Mouse (Mus musculus) gastrocnemius, postnatal 4 days (tissue): ENCODE measurements around the gene Obsl1. TPM values are rescaled to one million over a fixed set of nuclear protein-coding genes. Genes with fewer than 3 reads are reported as not detected.
A peak's percentile ranks its signal among the peaks of the same experiment; 100 is the strongest.

Experiments used
- DNase-seq, 2 experiments: peaks; one replicate each; pipeline ENCODE4 v3.0.0; 2021 to 2022; ENCODE audit warnings: low spot score in 2 of 2, mixed read lengths in 2 of 2
- total RNA-seq, 2 experiments: library from RNA; stranded (reverse); gene quantifications; 2 replicates each; pipeline ENCODE4 v1.2.3; 2021

Obsl1 gene
- total RNA-seq, 2 experiments from 2014 or later = 203 to 213 TPM

DNA sequence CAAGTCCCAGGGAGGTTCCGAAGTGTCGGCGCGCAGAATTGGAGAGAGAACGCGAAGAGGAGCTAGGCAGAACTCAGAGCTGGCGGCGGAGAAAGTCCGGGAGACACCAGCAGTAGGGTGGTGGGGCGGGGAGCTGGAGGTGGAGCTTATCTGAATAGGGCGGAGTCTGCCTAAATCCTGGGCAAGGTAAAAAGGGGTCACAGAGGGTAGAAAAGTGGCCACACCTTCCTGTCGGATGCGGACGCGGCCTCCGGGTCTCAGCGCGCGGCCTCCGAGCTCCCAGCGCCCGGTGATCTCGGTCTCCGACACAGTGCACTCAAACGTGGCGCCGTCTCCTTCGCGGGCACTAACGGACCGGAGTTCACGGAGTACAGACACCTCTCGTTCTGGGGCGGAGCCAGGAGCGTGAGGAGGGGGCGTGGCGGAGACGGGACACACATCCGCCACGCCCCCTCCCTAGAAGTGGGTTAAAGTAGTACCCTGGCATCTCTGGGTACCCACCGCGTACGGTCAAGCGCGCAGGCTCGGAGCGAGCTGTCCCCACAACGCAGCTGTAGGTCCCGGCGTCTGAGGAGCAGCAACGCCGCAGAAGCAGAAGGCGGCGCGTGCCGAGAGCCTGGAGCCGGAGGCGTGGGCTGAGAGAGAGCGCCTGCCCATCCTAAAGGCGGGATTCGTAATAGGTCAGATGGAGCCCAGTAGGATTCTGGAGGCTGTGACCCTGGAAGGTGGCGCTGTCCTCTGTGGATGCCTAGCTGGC lies 18.7 kb downstream of the Obsl1 start:
- DNase-seq = peak in 1 of 2 experiments; percentile 53

DNA sequence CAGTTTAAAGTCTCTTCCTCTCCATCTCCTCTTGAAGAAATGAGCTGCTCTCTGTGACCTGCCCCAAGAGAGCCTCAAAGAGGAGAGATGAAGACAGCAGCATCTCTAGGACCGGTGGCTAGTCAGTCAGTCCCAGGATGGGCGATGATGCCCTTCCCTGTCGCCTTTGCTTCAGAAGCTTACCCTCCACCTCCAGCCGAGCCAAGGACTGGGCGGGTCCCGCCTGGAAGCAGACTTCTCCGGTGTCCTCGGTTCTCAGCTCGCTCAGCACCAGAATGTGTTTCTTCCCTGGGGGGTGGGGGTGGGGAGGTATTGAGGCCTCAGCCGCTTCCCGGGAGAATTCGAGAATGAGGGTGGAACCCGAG lies 19.2 kb downstream of the Obsl1 start:
- DNase-seq = no peak

- DNase-seq = no peak
These were observed 19.7 kb downstream of the Obsl1 start for GRCm38 (mm10) chr1:75486561-75486960.

DNA sequence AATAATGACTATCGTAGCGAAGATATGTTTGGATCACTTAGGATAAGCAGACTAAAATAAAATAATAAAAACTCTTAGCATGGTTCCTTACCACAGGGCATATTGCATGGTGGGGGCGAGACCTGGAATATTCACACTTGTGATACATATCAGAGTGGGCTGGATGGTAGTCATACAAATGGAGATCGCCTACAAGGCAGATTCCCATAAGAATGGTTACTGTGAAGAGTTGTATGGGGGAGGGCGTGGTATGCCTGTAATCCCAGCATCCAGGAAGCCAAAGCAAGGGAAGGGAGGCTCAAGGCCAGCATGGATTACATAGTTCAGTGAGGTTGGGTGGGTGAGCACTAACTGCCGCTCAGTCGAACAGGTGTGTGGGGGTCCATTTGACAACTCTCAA lies 25.5 kb downstream of the Obsl1 start:
- no peak for DNase-seq

DNA sequence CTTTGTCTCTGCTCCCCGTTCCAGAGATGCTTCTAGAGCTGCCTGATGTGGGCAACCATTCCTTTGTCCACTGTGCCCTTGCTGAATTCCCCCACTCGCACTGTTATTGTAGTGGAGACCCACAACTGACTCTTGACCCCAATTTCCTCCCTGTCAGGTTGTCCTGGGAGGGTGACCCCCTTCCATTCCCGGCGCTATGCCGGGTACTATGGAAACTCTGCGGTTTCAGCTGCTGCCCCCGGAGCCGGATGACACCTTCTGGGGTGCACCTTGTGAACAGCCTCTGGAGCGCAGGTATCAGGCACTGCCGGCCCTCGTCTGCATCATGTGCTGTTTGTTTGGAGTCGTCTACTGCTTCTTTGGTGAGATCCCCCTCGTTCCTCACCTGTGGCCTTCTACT lies 26.2 kb downstream of the Obsl1 start:
- DNase-seq = no peak

GRCm38 (mm10) chr1:75479635-75479989 lies 26.6 kb downstream of the Obsl1 start:
- DNase-seq = no peak

DNA sequence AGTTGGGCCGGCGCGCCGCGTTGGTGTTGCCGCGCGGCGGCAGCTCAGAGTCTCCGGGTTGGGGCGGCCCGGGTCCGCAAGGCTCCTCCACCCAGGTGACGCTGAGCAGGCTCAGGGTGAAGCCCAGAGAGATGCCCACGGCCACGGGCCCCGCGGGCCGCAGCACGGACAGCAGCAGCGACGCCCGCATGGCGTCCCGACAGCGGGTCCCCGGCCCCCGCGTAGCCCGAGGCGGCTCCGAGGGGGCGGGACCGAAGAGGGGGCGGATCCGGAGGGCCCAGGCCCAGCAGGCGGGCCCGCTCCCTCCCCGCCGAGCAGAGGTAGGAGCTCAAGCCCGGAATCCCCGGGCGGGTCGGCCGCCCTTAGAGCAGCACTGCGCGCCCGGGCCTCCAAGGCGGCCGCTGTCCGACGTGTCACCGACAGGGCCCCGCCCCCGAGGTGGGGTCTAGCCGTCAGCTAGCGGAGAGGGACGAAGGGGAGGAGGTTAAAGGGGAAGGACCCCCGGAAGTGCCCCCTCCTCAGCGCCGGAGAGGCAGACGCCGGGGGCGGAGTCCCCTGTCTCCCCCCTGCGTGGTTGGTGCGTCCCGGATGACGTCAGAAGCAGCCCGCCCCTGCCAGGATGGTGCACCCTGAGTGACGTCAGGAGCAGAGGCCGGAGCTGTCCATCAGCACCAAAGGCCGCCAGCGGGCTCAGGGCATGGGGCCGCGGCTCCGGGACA lies 27.2 kb downstream of the Obsl1 start, which contains the start of the genes Chpf and Tmem198:
Chpf (minus strand) TSS at position 392 of the 719 bp plus-strand sequence.
Tmem198 (plus strand) TSS at position 617 of the 719 bp plus-strand sequence.
- DNase-seq = peak; percentile 88 to 95

- DNase-seq = no peak
These were observed 27.8 kb downstream of the Obsl1 start for GRCm38 (mm10) chr1:75478497-75478896.

- DNase-seq = no peak
These were observed 28.3 kb downstream of the Obsl1 start for GRCm38 (mm10) chr1:75477966-75478290.

DNA sequence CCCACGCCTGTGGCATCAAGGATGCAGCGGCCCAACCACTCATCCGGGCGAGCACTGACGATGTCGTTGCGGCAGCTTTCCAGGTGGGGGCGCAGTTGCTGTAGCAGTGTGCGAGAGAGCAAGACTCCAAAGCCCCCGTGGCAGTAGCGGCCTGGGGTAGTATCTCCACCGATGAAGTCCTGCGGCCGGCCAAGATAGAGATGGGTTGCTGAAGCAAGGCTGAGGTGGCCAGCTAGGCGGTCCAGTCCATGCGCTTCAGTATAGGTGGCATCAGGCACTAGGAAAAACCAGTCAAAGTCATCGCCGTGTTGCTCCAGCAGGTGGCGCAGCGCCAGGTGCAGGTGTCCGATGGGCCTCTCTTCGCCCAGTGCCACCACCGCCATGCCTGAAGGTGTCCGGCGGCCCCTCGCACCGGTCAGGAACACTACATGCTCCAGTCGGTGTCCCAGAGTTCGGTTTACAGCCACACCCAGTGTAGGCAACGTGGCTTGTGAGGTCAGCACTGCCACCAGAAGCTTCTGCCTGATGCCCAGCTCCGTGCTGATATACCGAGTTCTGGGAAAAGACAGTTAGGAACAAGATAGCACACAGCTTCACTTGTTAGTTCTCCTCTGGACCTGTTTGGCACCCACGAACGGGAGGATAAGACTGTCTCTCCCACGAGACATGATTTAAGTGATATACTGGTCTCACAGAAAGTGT lies 28.8 kb downstream of the Obsl1 start:
- peak; percentile 61 to 79 for DNase-seq

- no peak for DNase-seq
These were observed 29.8 kb downstream of the Obsl1 start for GRCm38 (mm10) chr1:75476441-75476840.

GRCm38 (mm10) chr1:75469287-75469825 lies 36.9 kb downstream of the Obsl1 start:
- no peak for DNase-seq

DNA sequence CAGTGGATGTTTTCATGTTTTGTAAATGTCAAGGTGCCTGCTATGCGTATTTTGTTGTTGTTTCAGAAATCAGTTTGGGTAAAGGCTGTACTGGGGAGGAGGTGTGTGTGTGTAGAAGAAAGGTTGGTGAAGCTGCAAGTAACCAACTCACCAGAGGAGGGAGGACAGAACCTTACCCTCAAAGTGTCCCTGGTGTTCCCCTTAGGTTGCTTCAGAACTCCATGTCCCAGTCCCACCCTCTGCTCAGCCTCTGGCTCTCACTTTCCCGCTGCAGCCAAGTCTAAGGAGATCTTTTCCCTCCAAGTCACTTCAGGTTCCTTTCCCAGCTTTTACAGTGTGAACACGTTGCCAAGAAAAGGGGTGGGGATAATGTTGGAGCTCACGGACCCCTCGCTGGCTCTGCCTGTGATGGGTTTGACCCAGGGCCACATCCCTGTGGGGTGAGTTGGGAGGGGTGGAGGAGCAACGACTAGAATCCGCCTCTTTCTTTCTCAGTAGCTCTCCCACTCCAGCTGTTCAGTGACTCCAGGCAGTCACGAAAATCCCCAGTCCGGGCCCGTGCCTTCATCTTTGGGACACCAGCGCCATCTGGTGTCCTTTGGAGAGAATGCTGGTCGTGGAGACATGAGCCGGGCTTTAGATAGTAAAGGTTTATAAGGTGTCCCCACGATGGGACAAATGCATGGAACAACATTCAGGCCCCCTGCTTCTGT lies 38.9 kb downstream of the Obsl1 start:
- DNase-seq = peak; percentile 64 to 80

GRCm38 (mm10) chr1:75463652-75464204 lies 42.5 kb downstream of the Obsl1 start:
- DNase-seq = no peak

GRCm38 (mm10) chr1:75462636-75463035 lies 43.6 kb downstream of the Obsl1 start:
- no peak for DNase-seq

DNA sequence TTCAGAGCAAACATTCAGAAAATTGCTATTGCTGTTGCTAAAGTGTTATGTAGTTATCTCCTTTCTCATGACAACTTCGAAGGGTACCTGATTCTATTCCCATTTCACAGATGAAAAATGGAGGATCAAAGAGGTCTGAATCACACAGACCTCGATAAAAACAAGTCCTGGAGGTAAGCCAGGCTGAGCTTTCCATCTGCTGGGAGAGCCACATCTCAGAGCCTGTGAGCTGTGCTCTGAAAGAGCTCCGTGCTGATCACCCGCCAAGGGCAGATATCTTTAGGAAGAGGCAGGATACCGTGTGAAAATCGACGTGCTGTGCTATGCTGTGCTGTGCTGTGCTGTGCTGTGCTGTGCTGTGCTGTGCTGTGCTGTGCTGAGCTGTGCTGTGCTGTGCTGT lies 46.0 kb downstream of the Obsl1 start:
- DNase-seq = no peak

GRCm38 (mm10) chr1:75458789-75459684 lies 47.2 kb downstream of the Obsl1 start:
- DNase-seq = no peak

DNA sequence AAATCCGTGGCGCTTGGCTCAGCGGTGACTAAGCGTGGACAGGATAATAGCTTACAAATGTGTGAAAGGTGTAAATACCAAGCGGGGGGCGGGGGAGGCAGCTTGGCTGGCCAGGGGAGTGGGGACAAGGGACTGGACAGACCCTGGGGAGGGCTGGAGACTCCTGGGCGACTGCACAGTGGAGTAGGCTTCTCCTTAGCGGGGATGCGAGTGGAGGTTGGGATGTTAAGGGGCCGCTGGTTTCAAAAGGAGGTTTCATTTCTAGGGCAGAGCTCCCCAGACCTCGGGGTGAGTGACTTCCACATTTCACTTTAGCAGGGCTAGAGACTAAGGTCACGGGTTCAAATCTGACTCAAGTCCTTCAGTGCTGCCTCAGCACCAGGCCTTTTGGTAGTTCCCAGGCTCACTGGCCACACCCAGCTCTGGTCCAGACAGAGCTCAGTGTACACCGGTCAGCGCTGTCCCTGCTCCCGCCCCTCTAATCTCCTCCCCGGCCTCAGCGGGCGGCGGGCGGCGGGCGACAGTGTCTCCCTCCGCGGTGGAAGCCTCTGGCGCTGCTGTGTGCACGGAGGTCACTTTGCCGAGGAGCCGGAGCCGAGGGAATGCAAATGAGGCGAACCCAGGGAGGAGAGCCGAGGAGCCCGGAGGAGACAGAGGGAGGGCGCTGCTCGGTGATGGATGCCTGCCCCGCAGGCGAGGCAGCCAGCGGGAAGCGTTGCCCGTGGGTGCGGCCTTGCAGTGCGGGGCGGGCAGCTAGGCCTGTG lies 48.0 kb downstream of the Obsl1 start:
- peak in 1 of 2 experiments; percentile 52 for DNase-seq

DNA sequence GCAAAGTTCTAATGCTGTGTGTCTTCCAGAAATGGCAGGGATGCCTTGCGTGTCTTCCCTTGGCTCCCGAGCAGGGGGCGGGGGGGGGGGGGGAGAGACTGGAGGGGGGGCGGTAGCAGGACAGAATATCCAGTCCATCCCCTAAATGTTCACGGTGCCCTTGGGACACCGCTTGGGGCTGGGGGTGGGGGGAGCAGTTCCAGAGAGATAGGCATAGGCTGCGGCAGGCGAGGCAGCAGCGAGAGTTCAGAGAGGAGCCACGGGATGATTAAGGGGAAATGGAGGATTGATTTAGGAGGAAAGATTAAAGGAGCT lies 48.6 kb downstream of the Obsl1 start:
- DNase-seq = no peak
